Mouse (Mus musculus) G1E (cell line): ENCODE results near the gene Pla2g2c.

Experiments
- CTCF ChIP-seq: IDR thresholded peaks from 2 replicates; pipeline ENCODE4 v1.5.1; 2012; ENCODE audit warnings: low read depth, low read length, inconsistent platforms, mixed read lengths
- GATA1 ChIP-seq: IDR thresholded peaks from 2 replicates; pipeline ENCODE4 v1.6.1; 2012; ENCODE audit warnings: borderline replicate concordance, low read length, inconsistent platforms, mixed read lengths
- GATA2 ChIP-seq: IDR thresholded peaks from 2 replicates; pipeline ENCODE4 v1.6.1; 2012; ENCODE audit warnings: low read depth, low read length, inconsistent platforms, borderline replicate concordance
- POLR2AphosphoS5 ChIP-seq: IDR thresholded peaks from 2 replicates; pipeline ENCODE4 v1.6.1; 2012; ENCODE audit warnings: low read depth, low read length, inconsistent platforms; ENCODE audit not compliant: insufficient replicate concordance
- TAL1 ChIP-seq: conservative IDR thresholded peaks from 2 replicates; pipeline ENCODE4 v1.6.1; 2012; ENCODE audit warnings: low read depth, low read length, inconsistent platforms, mixed read lengths

GRCm38 (mm10) chr4:138691443-138692181 is 33.0 kb upstream of the Pla2g2c start:
- no peak for TF ChIP-seq CTCF
- TF ChIP-seq TAL1: no peak
- TF ChIP-seq POLR2AphosphoS5: no peak
- no peak for TF ChIP-seq GATA1
- TF ChIP-seq GATA2: no peak
